Mouse (Mus musculus) heart, postnatal 10 days (tissue): Measurements from ENCODE around the gene Bahd1. TPM values are rescaled to one million over a fixed set of nuclear protein-coding genes. Genes with fewer than 3 reads are reported as not detected.

Experiments
- DNase-seq, 2 experiments: peaks; one replicate each; pipeline ENCODE4 v3.0.0; 2021
- intact Hi-C: fragments of 180-260 bp; cut with DNase I; formaldehyde crosslinking; loops from one replicate; pipeline ENCODE4 v1.15.1; 2025
- total RNA-seq, 2 experiments: library from RNA; stranded (reverse); gene quantifications; 2 replicates each; pipeline ENCODE4 v1.2.3; 2021

The Bahd1 gene
- total RNA-seq, 2 experiments from 2014 or later: 13.4 to 18.4 TPM

DNA sequence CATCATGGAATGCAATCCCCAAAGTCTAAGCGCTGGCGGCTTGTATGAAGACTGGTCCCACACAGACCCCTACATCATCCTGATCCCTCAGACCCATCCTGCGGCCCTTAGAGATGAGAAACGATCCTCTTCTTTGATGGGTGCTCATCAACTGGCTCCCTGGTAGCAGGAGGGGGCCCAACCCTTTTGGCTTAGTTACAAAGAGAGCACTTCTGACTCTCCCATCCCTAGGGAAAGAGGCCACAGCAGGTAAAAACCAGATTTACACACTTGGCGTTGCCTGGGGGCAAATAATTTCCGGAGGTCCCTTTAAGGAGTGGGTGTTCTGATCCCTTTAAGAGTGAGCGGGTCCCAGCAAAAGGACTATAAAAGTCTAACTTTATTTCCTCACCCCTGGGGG lies 2.8 kb upstream of the Bahd1 start:
- intact Hi-C loops: no loop called here
- DNase-seq: no peak

DNA sequence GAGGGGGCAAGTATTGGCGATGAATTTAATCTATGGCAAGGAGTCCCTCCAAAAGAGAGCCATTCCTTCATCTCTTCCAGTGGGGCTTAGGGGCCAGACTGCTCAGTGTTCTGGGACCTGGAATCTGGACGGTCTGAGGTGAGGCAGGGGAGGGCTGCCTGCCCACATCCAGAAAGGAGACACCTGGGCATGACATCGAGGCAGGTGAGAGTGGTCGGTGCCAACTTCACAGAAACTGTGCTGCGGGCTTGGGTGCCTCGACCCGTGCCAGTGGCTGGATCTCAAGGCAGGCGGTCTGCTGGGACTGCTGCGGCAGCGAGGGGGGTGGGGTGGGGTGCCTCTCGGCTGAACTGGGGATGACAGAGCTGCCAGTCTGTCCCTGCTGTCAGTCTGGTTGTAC lies 2.4 kb upstream of the Bahd1 start:
- DNase-seq: no peak
- intact Hi-C loops: no loop called here

DNA sequence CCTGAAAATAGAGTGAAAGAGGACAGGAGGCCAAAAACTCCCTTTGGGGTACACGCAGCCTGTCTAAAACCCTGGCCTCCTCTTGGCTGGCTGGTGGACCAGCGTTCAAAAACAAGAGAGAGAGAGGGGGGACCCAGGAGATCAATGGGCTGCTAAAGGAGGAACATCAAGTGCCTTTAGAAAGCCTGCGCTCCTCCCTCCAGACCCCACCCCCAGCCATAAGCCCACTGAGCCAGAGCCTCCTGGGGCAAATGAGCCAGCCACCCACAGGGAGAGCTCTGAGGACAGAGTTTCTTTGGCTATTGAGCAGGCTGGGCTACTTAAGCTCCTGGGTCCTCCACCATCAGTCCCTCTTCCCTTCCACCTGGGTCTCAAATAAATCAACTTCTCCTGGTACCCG lies 1.4 kb upstream of the Bahd1 start:
- intact Hi-C loops: no loop called here
- DNase-seq: no peak

GRCm38 (mm10) chr2:118899306-118899705 lies 871 bp upstream of the Bahd1 start:
- DNase-seq: no peak
- intact Hi-C loops: no loop called here

DNA sequence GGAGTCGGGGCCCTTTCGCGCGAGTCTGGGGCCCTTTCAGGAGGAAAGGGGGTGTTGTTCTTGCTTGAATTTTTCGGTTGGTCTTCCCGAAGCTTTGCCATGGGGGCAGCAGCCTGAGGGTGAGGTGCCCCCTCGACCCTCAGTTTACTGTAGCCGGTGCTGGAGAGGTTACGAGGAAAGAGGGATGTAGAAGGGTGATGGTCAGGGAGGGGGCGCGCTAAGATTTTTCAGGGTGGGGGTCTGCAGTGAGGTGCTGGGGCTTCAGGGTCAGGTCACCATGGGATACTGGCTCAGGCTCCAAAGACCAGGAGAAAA lies 606 bp downstream of the Bahd1 start:
- no peak for DNase-seq
- intact Hi-C loops: no loop called here

- DNase-seq: peak; percentile 97 to 98
- intact Hi-C loops: loop anchor here (2.0 kb wide), 1 partner anchor 73 kb away; no protein-coding TSS in a partner anchor
Measured at GRCm38 (mm10) chr2:118901175-118902031, 1.2 kb downstream of the Bahd1 start.

DNA sequence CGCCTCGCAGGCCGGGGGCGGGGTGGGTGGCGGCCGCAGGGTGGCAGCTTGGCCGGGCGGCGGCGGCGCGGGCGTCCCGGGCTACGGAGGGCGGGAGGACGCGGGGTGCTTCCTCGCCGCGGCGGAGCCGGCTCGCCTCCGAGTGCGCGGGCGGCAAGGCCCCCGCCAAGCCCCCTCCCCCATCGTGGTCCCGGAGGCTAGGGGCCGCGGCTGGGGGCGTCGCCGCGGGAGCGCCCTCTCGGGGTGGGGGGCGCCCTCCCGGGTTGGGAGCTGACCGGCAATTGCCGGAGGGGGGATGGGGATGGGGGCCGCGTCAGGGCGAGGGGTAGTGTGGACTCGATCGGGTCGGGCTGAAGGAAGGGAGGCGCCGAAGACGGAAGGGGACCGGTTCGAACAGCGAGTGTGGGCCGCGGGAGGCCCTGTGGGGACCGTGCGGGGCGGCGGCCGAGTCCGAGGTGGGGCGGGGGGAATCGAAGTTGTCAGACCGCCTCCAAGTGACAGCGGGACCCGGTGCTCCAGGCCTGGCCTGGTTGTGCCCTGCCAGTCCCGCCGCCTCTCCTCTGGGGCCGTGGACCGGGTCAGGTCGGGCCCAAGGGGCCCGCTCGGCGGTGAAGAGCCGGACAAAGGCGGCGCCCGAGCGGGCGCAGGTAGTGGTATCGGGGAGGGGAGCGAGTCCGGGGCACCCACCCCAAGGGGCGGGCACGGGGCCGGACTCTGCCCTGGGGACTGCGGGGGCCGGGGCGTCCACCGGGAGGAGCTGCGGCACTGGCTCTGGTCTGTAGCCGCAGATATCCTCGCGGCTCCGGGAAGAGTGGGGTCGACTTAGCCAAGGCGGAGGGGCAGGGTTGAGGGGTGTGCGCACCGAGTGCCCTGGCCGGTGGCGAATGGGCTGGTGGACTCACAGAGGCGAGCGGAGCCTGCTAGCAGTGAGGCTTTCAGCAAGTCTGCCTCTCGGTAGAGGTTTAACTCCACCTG lies 2.2 kb downstream of the Bahd1 start:
- peak; percentile 66 to 70 for DNase-seq
- intact Hi-C loops: loop anchor here (2.0 kb wide), 1 partner anchor 72 kb away; no protein-coding TSS in a partner anchor

- intact Hi-C loops: loop anchor here (2.0 kb wide), 1 partner anchor 71 kb away; no protein-coding TSS in a partner anchor
- DNase-seq: peak in 1 of 2 experiments; percentile 57
Measured at GRCm38 (mm10) chr2:118903333-118903741, 3.2 kb downstream of the Bahd1 start.

DNA sequence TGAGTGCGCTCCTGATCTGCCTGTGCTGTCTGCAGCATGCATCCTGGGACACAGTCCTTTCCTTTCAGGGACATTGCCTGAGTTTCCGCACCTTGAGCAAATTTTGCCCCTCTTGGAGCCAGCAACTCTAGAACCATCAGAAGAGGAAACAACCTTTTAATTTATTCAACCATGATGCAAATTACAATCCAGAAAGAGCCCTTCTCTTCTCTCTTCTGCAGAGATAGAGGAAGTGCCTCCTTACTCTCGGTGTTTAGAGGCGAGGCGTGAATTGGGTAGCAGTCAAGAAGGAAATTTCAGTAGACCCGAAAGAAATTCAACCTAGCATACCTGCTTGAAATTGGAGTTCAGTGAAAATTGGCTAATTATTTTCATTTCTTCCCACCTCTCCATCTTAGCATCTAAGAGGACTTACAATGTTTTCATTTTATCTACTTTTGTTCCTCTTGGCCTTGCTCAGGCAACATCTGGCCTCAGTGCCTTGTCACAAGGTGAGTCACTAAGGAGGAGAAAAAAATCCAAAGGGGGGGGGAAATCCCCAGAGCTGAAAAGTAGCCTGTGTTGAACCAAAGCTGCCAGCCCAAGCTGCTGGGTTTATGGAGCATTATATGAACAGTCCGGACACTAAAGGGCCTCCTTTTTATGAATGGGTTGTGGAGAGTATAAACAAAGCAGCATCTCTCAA lies 5.4 kb downstream of the Bahd1 start:
- DNase-seq: no peak
- intact Hi-C loops: loop anchor here (2.0 kb wide), 1 partner anchor 21 kb away; the partner anchor contains the start of gene Chst14

- intact Hi-C loops: loop anchor here (2.0 kb wide), 1 partner anchor 21 kb away; the partner anchor contains the start of gene Chst14
- DNase-seq: no peak
Measured at GRCm38 (mm10) chr2:118906118-118906492, 5.9 kb downstream of the Bahd1 start.

DNA sequence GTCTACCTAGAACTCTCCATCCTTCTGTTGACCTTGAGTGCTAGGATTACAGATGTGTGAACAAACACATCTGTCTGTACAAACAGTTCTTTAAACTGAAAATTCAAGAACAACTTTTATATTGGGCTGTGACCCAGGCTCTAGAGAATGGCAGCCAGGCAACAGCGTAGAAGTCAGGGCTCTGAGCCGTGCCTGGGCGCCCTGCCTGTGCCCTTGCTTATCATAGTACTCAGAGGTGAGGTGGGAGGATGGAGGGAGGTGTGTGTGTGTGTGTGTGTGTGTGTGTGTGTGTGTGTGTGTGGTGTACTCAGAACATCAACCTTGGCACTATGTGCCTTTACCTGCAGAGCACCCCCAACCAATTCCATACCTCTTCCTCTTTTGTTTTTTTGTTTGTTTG lies 7.6 kb downstream of the Bahd1 start:
- intact Hi-C loops: loop anchor here (2.0 kb wide), 1 partner anchor 19 kb away; the partner anchor contains the start of gene Chst14

GRCm38 (mm10) chr2:118909151-118909550 lies 9.0 kb downstream of the Bahd1 start:
- intact Hi-C loops: no loop called here
- no peak for DNase-seq

More for the DNA sequence above, 7.6 kb downstream of the Bahd1 start:
- DNase-seq: peak; percentile 51 to 59

GRCm38 (mm10) chr2:118910605-118911278 lies 10.6 kb downstream of the Bahd1 start:
- no peak for DNase-seq
- intact Hi-C loops: no loop called here

GRCm38 (mm10) chr2:118912706-118913105 lies 12.5 kb downstream of the Bahd1 start:
- intact Hi-C loops: no loop called here

DNA sequence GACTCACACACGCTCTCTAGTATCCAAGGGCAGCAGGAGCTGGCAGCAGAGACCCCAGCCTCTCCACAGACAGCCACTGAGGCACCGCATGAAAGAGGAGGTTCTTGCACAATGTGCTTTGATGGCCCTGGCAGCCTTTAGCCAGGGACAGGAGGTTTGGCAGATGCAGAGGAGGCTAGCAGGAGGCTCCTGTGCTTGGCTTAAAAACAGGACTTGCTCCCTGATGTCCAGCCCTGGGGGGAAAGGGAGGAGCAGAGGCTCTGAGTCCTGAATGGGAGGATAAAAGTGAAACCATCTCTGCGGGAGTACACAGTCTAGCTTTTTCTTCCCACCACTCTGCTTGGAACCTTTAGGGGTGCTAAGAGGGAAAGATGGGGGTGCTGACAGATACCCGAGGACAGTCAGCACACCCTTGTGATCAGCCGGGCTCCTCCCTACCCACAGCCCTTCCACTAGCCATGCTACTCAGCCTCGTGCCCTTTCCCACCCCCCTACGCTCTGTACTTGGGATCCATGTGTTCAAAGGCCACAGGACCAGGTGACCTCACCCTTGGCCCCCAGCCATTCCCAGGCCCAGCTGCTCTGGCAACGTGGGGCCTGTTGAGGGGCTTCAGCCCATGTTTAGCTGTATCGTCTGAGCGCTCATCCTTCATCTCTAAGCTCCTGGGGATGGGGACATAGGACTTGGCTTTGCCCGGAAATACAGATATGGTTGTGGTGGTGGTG lies 13.5 kb downstream of the Bahd1 start:
- no peak for DNase-seq
- intact Hi-C loops: no loop called here

More at GRCm38 (mm10) chr2:118912706-118913105, 12.5 kb downstream of the Bahd1 start:
- DNase-seq: no peak

DNA sequence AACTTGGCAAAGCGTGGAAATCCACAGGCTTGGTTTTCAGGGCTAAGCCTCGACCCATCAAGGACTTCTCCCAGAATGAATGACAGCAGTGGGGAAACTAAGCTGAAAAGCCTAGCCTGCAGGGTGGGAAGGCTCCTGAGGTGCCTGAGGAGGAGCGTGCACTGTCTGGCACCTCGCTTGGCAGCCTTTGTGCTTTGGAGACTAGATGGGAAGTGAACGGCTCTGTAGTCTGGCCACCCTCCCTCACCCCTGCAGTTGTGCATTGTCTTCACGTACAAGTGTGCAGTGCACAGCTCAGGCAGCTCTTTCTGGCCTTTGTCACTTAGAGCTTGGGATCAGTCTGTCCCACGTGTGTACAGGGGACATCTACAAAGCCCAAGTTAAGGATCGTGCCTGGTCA lies 14.5 kb downstream of the Bahd1 start:
- intact Hi-C loops: no loop called here
- no peak for DNase-seq

GRCm38 (mm10) chr2:118916436-118916835 lies 16.3 kb downstream of the Bahd1 start:
- intact Hi-C loops: no loop called here
- no peak for DNase-seq

DNA sequence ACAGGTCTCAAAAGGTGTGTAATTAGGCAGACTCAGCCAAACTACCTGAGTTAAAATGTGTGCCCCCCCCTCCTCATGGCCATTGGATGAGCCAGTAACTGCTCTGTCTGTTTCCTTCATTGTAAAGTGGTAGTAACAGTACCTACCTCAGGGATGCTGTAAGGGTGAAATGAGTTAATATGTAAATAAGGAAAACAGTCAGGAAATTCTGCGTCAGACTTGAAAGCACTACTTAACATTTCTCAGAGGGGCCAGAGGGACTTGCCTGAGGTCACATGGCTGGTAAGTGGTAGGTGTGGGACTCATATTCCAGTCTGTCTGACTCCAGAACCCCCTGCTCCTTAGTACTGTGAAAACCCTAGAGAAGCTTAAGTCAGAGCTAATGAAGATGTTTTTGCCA lies 18.4 kb downstream of the Bahd1 start:
- DNase-seq: no peak
- intact Hi-C loops: no loop called here

DNA sequence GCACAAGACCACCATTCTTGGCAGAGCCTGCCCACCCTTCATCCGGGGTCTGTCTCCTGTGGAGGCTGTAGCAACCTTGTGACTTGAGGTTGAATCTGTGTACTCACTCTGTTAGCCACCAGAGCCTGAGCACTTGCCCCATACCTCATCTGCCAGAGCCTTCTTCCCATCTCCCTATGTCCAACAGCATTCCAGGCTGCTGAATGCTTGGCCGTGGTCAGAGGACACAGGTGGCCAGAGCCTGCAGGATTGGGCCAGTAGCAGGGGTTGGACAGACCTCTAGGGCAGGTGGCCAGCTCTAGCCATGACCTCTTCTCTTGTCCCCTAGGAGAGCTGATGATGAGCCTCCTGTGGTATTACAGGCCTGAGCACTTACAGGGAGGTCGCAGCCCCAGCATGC lies 20.3 kb downstream of the Bahd1 start:
- intact Hi-C loops: no loop called here
- DNase-seq: no peak
